Mouse (Mus musculus): ENCODE data around the gene Map2k5. TPM values are rescaled to one million over a fixed set of nuclear protein-coding genes. Genes with fewer than 3 reads are reported as not detected.

Map2k5 gene
- polyA plus RNA-seq, 1 experiment: 109 TPM

GRCm38 (mm10) chr9:63178296-63178695 lies 199.4 kb downstream of the Map2k5 start:
- peaks cover 10% of the 10 kb centered on the region for H3K4me1 ChIP-seq (replicated peaks; ENCODE audit: control insufficient read depth, insufficient read depth, low read length)
- H3K4me3 ChIP-seq (ENCODE audit: control insufficient read depth, insufficient read depth, low read length): no peak overlapping the region
- no peak overlapping the region for H3K27ac ChIP-seq (ENCODE audit: control insufficient read depth, insufficient read depth, low read length)
- no peak for TF ChIP-seq POLR2A (IDR thresholded peaks at IDR 0.05; ENCODE audit: control insufficient read depth, extremely low read depth, insufficient read depth, low read length, poor library complexity)
- TF ChIP-seq CTCF (IDR thresholded peaks at IDR 0.05; ENCODE audit: borderline replicate concordance, control insufficient read depth, extremely low read depth, insufficient read depth, low read length, poor library complexity): no peak
- 92% methylated on average over 8 of the region's 8 CpGs for WGBS
- DNase-seq: no peak
- H3K27me3 ChIP-seq (ENCODE audit: control insufficient read depth, insufficient read depth, low read length): no peaks in the 10 kb centered on the region
- H3K36me3 ChIP-seq (ENCODE audit: control insufficient read depth, insufficient read depth, low read length): no peaks in the 10 kb centered on the region

- H3K4me1 ChIP-seq (replicated peaks; ENCODE audit: control insufficient read depth, insufficient read depth, low read length): peaks cover 10% of the 10 kb centered on the region
- no peak overlapping the region for H3K27ac ChIP-seq (ENCODE audit: control insufficient read depth, insufficient read depth, low read length)
- H3K27me3 ChIP-seq (ENCODE audit: control insufficient read depth, insufficient read depth, low read length): no peaks in the 10 kb centered on the region
- H3K36me3 ChIP-seq (ENCODE audit: control insufficient read depth, insufficient read depth, low read length): no peaks in the 10 kb centered on the region
- no peak overlapping the region for H3K4me3 ChIP-seq (ENCODE audit: control insufficient read depth, insufficient read depth, low read length)
- peak; percentile 27 for DNase-seq
- TF ChIP-seq POLR2A (IDR thresholded peaks at IDR 0.05; ENCODE audit: control insufficient read depth, extremely low read depth, insufficient read depth, low read length, poor library complexity) (no peak), CTCF (IDR thresholded peaks at IDR 0.05; ENCODE audit: borderline replicate concordance, control insufficient read depth, extremely low read depth, insufficient read depth, low read length, poor library complexity) (no peak)
- WGBS: 72% methylated on average over 8 of the region's 8 CpGs
Measured at GRCm38 (mm10) chr9:63174001-63174721, 203.5 kb downstream of the Map2k5 start.

GRCm38 (mm10) chr9:63171951-63172350 lies 205.8 kb downstream of the Map2k5 start:
- H3K36me3 ChIP-seq (ENCODE audit: control insufficient read depth, insufficient read depth, low read length): no peaks in the 10 kb centered on the region
- 42% methylated on average over 2 of the region's 2 CpGs for WGBS
- TF ChIP-seq CTCF (IDR thresholded peaks at IDR 0.05; ENCODE audit: borderline replicate concordance, control insufficient read depth, extremely low read depth, insufficient read depth, low read length, poor library complexity) (no peak), POLR2A (IDR thresholded peaks at IDR 0.05; ENCODE audit: control insufficient read depth, extremely low read depth, insufficient read depth, low read length, poor library complexity) (no peak)
- H3K4me3 ChIP-seq (ENCODE audit: control insufficient read depth, insufficient read depth, low read length): no peak overlapping the region
- no peaks in the 10 kb centered on the region for H3K27me3 ChIP-seq (ENCODE audit: control insufficient read depth, insufficient read depth, low read length)
- no peak for DNase-seq
- H3K4me1 ChIP-seq (replicated peaks; ENCODE audit: control insufficient read depth, insufficient read depth, low read length): peaks cover 14% of the 10 kb centered on the region
- H3K27ac ChIP-seq (ENCODE audit: control insufficient read depth, insufficient read depth, low read length): no peak overlapping the region

GRCm38 (mm10) chr9:63169127-63169526 lies 208.6 kb downstream of the Map2k5 start:
- DNase-seq: no peak
- Histone ChIP-seq H3K4me3 (ENCODE audit: control insufficient read depth, insufficient read depth, low read length) (no peak overlapping the region), H3K27ac (ENCODE audit: control insufficient read depth, insufficient read depth, low read length) (no peak overlapping the region), H3K27me3 (ENCODE audit: control insufficient read depth, insufficient read depth, low read length) (no peaks in the 10 kb centered on the region), H3K36me3 (ENCODE audit: control insufficient read depth, insufficient read depth, low read length) (no peaks in the 10 kb centered on the region), H3K4me1 (replicated peaks; ENCODE audit: control insufficient read depth, insufficient read depth, low read length) (peaks cover 19% of the 10 kb centered on the region)
- TF ChIP-seq POLR2A (IDR thresholded peaks at IDR 0.05; ENCODE audit: control insufficient read depth, extremely low read depth, insufficient read depth, low read length, poor library complexity) (no peak), CTCF (IDR thresholded peaks at IDR 0.05; ENCODE audit: borderline replicate concordance, control insufficient read depth, extremely low read depth, insufficient read depth, low read length, poor library complexity) (no peak)
- 97% methylated on average over 1 of the region's 1 CpGs for WGBS

DNA sequence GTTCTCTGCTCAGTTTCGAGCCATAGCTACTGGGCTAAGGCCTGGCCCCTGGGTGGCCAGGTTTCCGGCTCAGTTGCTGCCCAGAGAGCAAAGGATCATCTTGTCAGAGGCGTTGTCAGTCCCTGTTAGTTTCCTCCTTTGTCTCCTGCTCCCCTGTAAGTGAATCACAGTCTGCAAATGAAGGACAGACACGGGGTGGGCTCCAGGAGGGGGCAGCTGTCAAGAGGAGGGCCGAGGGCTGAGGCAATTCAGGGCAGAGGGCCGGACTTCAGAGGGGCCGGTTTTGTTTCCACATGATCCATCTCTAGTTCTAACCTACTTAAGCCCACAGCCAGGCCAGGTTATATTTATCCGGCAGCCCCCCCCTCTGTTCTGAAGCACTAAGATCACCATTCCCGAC lies 212.6 kb downstream of the Map2k5 start:
- Histone ChIP-seq H3K4me1 (replicated peaks; ENCODE audit: control insufficient read depth, insufficient read depth, low read length) (peaks cover 12% of the 10 kb centered on the region), H3K4me3 (ENCODE audit: control insufficient read depth, insufficient read depth, low read length) (no peak overlapping the region), H3K27me3 (ENCODE audit: control insufficient read depth, insufficient read depth, low read length) (no peaks in the 10 kb centered on the region), H3K36me3 (ENCODE audit: control insufficient read depth, insufficient read depth, low read length) (no peaks in the 10 kb centered on the region), H3K27ac (ENCODE audit: control insufficient read depth, insufficient read depth, low read length) (no peak overlapping the region)
- 92% methylated on average over 9 of the region's 9 CpGs for WGBS
- no peak for DNase-seq
- TF ChIP-seq POLR2A (IDR thresholded peaks at IDR 0.05; ENCODE audit: control insufficient read depth, extremely low read depth, insufficient read depth, low read length, poor library complexity) (no peak), CTCF (IDR thresholded peaks at IDR 0.05; ENCODE audit: borderline replicate concordance, control insufficient read depth, extremely low read depth, insufficient read depth, low read length, poor library complexity) (no peak)

DNA sequence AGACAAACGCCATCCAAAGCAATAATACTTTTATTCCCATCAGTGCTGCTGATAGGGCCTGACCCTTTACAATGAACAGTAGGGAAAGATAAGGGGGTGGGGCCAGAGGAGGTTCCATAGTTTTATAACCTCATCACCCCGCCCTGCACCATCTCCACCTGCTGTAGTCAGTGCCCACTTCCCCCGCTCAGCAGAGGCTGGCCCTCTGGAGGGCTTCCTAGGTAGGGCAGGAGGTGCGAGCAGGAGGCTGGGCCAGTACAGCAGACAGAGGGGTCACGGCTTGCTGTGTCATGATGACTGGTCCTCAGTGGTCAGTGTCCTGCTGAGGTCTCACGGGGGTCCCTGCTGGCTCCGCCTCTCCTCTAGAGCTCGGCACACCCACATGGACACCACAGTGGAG lies 213.9 kb downstream of the Map2k5 start:
- no peak overlapping the region for H3K27ac ChIP-seq (ENCODE audit: control insufficient read depth, insufficient read depth, low read length)
- no peaks in the 10 kb centered on the region for H3K36me3 ChIP-seq (ENCODE audit: control insufficient read depth, insufficient read depth, low read length)
- H3K4me3 ChIP-seq (ENCODE audit: control insufficient read depth, insufficient read depth, low read length): no peak overlapping the region
- H3K27me3 ChIP-seq (ENCODE audit: control insufficient read depth, insufficient read depth, low read length): no peaks in the 10 kb centered on the region
- H3K4me1 ChIP-seq (replicated peaks; ENCODE audit: control insufficient read depth, insufficient read depth, low read length): peaks cover 12% of the 10 kb centered on the region
- WGBS: 92% methylated on average over 8 of the region's 8 CpGs
- DNase-seq: no peak
- TF ChIP-seq CTCF (IDR thresholded peaks at IDR 0.05; ENCODE audit: borderline replicate concordance, control insufficient read depth, extremely low read depth, insufficient read depth, low read length, poor library complexity) (no peak), POLR2A (IDR thresholded peaks at IDR 0.05; ENCODE audit: control insufficient read depth, extremely low read depth, insufficient read depth, low read length, poor library complexity) (no peak)

All from thymus, adult 2 months (tissue).